Mouse (Mus musculus) spleen, postnatal 36 days (tissue): ENCODE data around the gene Ccdc155.
"Not testable (repeated sequence)": the region's sequence is repeated elsewhere in the genome, so short reads cannot be mapped to it uniquely, and the experiment has no call there.

Experiments used
- DNase-seq, 2 experiments: peaks; one replicate each; pipeline ENCODE4 v3.0.0; 2022; ENCODE audit warnings: low spot score in 2 of 2, mixed read lengths in 1 of 2

Ccdc155 gene

DNA sequence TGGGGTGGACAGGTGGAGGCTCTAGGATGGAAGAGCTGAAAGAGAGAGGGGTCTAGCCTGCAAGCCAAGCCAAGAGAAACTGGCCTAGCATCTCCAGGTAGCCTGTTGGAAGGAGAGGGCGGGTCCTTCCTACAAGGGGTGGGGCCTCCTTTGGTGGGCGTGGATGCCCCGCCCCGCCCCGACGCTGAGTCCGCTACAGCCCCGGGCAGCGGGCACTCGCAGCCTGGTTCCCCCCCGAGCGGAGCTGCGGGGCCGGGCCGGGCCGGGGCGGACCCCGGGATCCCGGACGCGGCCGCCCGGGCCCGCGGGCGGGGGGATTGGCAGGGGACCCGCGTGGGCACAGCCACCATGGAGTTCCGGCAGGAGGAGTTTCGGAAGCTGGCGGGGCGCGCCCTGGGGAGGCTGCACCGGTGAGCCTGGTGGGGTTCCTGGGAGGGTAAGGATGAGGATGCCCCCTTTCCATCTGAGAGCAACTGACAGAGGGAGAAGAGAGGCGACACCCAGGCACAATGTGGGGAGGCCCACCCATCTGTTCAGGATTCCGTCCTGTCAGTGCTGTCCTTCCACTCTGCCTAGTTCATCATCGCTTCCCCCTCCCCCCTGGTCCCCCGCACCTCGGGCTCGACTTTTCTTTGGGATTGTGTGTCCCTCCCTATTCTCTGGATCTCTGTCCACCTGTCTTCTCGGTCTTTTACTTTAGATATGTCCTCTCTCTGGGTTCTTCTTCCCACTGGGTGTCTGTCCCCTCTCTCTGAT, 40.8 kb downstream of the Ccdc155 start, which contains the start of gene Slc17a7:
Gene Slc17a7 (plus strand): TSS at position 215 of the 756 bp plus-strand sequence.
- DNase-seq = no peak

DNA sequence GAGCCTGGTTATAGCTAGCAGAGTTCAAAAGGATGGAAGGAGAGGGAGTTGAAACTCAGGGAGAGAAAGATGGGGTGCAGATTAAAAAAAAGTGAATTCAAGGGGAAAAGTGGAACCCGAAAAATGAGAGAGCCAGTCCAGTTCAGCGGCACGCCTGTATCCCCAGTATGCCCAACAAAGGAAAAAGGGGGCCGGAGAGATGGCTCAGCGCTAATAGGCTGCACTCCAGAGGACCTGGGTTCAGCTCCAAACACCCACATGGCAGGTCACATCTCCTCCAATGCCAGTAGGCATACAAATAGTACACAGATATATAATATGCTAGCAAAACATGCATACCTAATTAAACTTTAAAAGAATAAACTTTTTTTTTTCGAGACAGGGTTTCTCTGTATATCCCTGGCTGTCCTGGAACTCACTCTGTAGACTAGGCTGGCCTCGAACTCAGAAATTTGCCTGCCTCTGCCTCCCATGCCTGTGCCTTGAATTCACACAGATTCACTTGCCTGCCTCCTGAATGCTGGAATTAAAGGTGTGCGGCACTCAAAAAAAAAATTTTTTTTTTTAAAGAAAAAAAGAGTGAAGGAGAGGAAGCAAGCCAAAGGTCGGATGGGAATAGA, 41.6 kb downstream of the Ccdc155 start:
- DNase-seq = no peak

DNA sequence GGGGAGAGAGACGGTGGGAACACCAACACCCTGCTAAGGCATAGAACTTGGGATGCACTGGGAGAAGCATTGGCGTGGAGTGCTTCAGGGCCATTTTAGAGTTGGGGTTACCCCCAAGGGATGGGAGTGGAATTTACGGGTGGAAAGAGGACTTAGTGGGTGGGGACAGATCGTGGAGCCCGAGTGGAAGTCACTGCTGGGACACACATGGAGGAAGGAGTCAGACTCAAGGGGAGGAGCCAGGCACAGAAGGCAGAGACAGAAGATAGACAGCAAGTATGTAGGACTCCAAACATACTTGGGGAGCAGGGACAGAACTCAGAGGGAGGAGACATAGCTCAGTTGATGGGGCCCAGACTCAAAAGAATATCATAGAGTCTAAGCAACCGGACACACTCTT, 42.1 kb downstream of the Ccdc155 start:
- no peak for DNase-seq

DNA sequence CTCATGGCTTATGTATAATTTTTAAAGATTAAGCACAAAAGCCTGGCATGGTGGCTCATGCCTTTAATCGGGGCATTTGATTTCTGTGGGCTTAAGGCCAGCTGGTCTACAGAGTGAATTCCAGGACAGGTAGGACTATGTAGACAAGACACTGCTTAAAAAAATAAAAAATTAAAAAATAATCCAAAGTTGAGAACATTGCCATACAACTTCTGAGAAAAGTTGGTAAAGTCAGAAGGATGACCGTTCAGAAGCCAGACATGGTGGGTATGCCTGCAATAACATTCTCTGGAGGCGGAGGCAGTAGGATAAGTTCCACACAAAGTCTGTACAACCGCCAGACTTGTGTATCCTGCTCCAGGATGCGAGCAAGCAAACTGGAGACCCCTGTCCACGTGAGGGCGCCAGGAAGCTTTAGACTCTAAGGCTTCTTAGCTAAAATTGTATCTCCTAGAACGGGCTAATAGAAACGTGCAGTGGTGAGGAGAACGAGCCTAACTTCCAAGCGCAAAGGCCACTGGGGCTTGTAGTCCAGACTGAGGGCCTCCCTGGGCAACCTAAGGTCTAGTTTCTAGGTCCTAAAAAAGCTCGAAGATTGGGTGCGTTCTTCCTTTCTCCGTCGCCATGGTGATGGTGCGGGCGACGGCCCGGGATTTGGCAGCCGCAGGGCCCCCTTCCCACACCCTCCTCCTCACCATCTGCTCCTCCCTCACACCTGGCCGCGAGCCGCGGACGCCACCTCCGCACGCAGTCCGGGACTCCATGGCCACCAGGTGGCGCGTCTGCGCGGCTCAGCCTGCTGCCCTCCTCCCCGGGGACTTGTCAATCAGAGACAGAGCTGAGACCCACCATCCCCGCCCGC, 42.8 kb downstream of the Ccdc155 start:
- peak; percentile 84 for DNase-seq

DNA sequence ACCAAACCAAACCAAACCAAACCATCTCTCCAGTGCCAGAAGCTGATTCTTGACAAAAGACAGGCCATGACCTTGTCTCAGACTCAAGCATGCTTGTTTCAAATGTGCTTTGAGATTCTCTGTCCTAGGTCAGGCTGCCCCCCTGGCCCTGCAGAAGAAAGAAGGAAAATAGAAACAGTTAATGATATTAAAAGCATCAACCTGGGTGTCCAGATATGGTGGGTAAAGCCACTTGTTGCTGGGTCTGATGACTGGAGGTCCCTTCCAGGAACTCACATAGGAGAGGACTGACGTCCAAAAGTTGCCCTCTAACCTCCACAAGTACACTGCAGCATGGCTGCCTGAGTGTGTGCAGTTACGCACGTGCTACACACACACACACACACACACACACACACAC, 43.8 kb downstream of the Ccdc155 start:
- no peak for DNase-seq

DNA sequence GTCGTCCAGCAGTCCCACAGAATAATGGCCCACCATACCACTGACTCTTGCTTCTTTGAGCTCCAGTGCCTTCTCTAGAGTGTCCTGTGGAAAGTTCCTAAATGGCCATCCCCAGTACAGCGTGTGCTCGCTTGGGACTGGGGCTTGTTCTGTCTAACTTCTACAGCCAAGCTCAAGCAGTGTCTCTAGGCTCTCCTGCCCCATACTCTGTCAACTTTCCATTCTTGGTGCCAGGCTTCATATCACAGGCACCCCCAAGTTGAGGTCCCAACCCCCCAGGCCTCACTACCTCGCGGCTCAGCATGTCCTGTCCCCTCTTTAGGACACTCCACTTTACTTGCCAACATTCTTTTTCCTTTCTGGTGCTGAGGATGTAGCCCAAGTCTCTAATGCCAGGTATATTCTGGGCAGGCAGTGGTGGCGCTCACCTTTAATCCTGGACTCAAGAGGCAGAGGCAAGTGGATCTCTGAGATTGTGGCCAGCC, 44.3 kb downstream of the Ccdc155 start:
- DNase-seq = no peak

DNA sequence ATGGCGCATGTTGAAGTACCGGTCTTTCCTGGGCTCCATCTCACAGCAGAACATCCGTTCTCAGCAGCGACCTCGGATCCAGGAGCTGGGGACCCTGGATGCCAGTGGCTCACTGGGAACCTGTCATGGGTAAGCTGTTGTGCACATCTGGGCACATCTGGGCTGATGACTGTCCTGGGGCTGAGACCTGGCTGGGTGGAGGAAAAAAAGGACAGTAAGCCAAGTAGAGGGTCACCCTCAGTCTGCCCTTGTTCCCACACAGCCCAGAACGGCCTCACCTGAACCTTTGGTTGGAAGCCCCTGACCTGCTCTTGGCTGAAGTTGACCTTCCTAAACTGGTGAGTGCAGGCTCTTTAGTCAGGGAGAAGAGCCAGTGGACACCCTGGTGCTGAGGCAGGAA, 45.7 kb downstream of the Ccdc155 start:
- DNase-seq = no peak

DNA sequence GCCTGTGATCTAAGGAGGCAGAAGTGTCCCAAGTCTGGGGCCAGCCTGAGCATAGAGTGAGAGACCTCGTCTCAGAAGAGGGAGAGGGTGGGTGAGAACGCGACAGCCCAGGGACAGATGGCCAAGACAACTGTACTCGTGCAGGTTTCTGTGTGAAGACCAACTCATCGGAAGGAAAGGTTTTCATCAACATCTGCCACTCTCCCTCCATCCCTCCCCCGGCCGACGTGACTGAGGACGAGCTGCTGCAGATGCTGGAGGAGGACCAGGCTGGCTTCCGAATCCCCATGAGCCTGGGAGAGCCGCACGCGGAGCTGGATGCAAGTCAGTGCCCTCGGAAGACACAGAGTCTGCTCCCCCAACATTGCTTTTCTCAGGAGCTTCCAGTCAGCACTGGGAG, 47.2 kb downstream of the Ccdc155 start:
- DNase-seq = no peak

DNA sequence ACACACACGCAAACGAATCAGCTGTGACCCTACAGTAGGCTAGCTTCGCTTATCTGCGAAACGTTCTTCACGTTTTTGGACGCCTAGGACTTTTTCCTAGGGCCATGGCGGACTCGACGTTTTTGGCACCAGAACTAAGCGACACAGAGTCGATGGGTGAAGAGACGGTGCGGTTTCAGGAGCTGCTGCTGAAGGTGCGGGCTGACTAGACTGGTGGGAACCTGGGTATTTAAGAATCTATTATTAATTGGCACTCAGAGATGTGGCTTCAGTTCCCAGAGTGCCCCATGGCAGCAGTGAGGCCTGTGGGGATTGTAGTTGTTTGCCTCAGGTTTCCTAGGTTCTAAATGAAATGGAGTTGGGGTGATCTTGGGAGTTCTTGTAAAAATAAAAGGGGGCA, 48.5 kb downstream of the Ccdc155 start:
- no peak for DNase-seq

DNA sequence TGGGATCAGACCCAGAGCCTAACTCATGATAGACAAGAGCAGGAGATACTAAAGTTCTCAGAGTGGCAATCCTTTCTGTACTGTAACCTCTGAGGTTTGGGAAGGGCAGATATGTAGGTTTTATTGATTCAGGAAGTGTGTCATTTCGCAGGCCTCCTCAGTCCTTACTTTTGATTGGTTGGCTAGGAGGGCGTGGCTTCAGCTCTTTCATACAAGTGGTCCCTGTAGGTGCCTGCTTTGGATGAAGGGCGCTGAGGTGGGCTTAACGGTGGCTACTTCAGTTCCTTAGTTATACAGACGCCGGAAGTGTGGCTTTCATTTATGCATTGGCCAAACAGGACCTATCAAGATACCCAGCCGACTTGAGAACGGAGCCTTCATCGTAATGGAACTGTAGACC, 49.1 kb downstream of the Ccdc155 start:
- DNase-seq = no peak

DNA sequence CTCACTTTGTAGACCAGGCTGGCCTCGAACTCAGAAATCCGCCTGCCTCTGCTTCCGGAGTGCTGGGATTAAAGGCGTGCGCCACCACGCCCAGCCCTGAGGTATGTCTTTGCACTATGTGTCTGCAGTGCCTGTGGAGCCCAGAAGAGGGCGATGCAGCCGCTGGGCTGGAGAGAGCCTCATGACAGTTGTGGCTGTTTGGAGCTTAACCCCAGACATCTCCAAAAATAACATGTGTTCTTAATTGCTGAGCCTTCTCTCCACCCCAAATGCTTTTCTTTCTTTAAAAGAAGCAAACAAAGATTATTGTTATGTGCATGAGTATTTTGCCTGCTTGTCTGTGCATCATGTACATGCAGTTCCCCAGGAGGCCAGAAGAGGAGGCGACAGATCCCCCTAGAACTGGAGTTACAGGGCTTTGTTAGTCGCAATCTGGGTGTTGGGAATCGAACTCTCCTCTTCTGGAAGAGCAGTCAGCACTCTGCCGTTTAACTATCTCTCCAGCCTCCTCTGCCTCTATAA, 49.6 kb downstream of the Ccdc155 start:
- peak; percentile 32 to 44 for DNase-seq

DNA sequence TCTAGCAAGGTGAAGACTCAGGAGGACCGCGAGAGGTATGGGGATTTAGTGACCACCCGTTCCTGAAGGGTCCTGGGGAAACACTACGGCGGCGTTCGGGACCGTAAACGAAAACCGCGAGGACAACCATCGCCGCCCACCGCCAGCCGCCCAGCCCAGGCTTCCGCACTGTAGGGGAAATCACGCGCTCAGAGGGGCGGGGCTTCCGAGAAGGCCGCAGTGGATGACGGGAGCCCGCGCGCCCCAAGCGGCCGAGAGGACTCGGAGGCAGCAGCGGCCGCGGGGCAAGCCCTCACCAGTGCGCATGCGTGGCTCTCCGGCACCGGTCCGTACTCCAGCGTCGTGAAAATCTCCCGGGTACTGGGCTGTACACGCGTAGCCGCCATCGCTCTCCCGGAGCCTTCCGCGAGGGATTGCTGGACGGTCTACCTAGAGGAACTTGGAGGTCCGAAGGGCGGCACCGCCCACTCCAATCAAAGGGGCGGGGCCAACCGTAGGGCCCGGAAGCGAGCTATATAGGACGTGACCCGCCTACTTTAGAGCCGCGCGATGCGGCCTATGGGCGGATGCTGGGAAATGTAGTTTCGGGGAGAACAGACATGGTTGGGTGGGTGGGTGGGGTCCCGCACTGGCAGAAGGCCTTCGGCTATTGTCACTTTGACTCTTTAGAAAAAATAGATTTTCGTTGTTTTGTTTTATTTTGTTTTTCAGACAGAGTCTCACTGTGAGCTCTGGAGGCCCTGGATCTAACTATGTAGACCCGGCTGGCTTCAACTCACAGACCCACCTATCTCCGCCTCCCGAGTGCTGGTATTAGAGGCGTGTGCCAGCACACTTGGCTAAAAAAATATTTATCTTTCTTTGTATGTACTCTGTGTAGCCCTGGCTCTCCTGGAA, 50.3 kb downstream of the Ccdc155 start, which contains the start of the genes Pih1d1 and Aldh16a1:
Gene Pih1d1 (plus strand): TSS at position 208 of the 897 bp plus-strand sequence.
Gene Aldh16a1 (minus strand): TSS at position 489 of the 897 bp plus-strand sequence.
- DNase-seq = peak; percentile 95 to 97

DNA sequence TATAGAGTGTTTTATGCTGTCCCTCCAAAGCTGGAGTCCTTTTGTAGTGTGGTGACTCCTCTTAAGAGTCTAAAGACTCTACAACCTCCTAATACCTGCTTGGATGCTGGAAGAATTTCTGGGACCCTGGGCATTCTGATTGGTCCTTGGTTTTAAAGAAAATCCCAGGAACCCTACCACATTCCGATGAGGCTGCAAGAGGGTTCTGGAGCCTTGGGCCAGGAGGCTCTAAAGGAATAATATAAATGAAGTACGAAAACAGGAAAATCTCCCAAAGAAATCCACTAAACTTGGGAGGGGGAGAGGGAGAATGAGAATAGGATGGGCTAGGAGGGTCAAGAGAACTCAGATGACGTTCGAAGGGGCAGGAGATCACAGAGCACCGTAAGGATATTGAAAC, 51.1 kb downstream of the Ccdc155 start:
- no peak for DNase-seq

DNA sequence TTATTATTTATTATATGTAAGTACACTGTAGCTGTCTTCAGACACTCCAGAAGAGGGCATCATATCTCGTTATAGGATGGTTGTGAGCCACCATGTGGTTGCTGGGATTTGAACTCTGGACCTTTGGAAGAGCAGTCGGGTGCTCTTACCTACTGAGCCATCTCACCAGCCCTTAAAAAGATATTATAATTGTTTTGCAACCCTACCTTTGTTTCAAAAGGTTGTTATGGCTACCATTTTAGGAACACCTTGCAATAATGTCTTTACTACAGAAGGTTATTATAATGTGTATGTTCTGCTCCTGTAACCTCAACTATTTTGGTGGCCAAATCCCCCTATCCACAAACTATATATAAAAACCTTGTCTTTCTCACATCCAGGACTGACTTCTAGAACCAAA, 51.6 kb downstream of the Ccdc155 start:
- not testable (repeated sequence) for DNase-seq

DNA sequence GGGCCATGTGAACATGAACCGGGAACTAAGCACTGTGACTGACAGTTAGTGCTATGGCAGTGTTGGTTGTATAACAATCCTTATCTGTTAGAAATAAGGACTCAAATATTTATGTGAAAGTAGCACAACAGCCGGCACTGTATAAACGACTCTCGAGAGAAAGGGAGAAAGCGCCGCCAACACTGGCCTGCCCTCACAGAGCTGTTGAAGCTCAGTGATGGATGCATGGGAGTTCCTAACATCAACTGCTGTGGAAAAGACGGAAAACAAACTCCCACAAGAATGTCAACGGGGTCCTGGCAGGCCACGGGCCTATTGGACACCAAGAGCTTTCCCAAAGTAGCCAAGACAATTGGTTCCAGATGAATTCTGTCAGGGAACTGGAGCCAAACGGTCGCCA, 53.4 kb downstream of the Ccdc155 start:
- DNase-seq = no peak

DNA sequence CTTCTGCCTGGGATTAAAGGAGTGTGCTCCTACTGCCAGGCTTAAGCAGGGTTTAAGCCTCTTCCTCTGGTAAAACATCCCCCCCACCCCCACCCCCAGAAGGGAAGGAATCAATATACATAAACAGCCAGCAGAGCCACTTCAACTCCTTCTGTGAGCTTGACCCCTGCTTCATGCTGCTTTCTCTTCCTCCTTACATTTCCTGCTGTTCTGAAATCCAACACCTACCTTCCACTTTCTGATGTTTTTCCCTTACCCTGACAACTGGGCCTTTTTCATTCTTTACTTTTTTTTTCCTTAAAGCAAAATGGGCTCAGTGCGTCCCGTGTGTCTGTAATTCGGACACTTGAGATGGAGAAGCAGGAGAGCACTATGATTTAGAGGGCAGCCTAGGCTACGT, 54.4 kb downstream of the Ccdc155 start:
- DNase-seq = no peak

DNA sequence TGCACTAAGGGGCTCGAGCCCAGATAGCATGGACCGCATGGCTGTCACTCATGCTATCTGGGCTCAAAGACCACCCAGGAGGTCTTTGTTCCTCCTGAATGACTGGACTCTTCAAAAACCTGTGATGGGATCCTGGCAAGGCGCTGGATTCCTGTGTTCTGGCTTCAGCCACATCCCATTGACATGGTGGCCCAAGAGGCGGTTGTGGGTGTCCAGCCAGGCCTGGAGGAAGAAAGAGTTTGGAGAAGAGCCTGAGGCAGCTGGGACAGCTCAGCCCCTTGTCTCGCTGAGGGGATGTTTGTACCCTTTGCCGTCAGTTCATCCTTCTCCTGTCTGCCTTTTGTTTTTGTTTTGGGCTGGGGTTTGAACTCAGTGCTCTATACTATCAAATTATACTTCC, 55.1 kb downstream of the Ccdc155 start:
- DNase-seq = no peak

DNA sequence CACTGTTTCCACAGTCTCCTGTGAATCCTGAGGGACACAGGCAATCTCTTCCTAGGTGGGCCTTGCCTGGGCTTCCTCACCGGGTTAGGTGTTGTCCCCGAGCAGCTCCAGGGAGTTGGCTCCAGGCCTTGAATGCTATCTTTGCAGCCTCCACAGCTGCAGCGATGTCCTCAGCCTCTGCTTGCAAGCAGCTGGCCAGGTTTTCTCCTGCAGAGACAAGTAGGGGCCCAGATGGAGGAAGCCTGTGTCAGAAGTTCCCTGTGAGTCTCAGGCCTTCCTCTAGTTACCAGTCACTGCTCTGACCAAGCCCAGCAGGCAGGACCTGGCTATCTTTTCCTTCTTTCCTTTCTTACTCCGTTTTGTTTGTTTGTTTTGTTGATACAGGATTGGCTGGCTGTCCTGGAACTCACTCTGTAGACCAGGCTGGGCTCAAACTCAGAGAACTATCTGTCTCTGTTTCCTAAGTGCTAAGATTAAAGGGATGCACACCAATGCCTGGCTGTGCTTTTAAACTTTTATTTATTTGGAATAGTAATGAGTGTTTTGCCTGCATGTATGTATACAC, 56.1 kb downstream of the Ccdc155 start:
- no peak for DNase-seq

DNA sequence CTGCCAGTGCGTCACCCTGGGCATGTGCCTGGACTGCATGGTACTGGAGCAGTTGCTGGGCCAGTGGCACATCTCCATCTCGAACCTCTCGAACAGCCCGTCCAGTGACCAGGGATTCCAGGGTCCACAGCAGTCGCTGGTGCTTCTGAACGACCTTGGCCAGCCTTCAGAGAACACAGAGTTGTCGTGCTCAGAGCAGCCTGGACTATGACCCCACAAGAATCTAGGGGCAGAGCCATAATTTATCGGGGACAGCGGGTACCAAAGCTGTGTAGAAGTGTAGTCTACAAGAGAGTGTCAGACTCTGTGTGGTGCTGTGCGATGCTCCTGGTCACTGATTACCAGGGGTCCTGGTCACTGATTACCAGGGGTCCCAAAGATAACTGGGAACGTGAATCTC, 56.8 kb downstream of the Ccdc155 start:
- no peak for DNase-seq

DNA sequence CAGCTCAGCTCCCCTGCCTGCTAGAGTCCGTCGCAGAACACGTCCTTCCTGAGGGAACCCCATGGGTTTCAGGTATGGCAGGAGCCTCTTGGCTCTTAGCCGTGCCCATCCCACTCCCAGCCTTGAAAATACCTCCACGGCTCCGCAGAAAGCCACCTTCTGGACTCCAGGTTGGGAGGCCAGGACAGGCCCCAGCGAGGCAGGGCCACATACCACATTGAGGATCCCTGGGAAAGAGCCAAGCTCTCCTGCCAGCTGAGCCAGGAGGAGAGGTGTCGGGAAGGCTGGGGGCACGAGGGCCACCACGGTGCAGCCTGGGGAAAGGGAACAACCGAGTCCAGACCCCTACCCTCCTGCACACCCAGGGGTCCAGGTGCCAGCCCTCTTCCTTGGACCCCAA, 57.4 kb downstream of the Ccdc155 start:
- DNase-seq = no peak

DNA sequence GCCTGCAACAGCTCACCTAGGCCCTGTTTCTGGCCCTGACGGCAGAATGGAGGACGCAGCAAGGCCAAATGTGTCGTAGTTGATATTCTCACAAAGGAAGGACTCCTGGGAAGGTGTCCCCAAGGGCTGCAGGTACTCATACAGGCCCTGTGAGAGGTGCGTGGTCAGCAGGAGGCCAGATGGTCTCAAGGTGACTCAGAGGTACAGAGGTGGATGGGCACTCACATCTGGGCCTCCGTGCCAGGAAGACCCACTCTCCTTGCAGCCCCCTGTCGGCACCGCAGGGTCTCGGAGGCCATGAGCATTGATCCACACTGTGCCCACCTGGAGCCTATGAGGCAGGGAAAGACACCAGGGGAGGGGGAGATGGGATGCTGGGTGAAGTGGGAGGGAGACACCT, 59.2 kb downstream of the Ccdc155 start:
- no peak for DNase-seq
